Mouse (Mus musculus) forebrain, embryonic 15.5 days (tissue): Measurements from ENCODE around the gene Dph2. TPM values are rescaled to one million over a fixed set of nuclear protein-coding genes. Genes with fewer than 3 reads are reported as not detected.
A peak's percentile ranks its signal among the peaks of the same experiment; 100 is the strongest.

Experiments
- ATAC-seq: fragments of 200-750 bp; cut with Nextera tagmentation; replicated peaks from 2 replicates; pipeline ENCODE4 v1.8.0; 2017; ENCODE audit warnings: mild to moderate bottlenecking, moderate TSS enrichment, moderate library complexity
- H3K27ac ChIP-seq: fragments of 300-500 bp; sonication (generic); replicated peaks from 2 replicates; pipeline ENCODE4 v1.5.1; 2015; ENCODE audit warnings: mild to moderate bottlenecking, inconsistent platforms
- H3K27me3 ChIP-seq: fragments of 300-500 bp; sonication (generic); 2 replicates; pipeline ENCODE4 v1.6.1; 2015; ENCODE audit warnings: inconsistent platforms
- H3K36me3 ChIP-seq: fragments of 300-500 bp; sonication (generic); 2 replicates; pipeline ENCODE4 v1.6.1; 2015; ENCODE audit warnings: mild to moderate bottlenecking, inconsistent platforms
- H3K4me1 ChIP-seq: fragments of 300-500 bp; sonication (generic); 2 replicates; pipeline ENCODE4 v1.6.1; 2015; ENCODE audit warnings: inconsistent platforms
- H3K4me2 ChIP-seq: fragments of 300-500 bp; sonication (generic); replicated peaks from 2 replicates; pipeline ENCODE4 v1.6.1; 2015; ENCODE audit warnings: mild to moderate bottlenecking, inconsistent platforms
- H3K4me3 ChIP-seq: fragments of 300-500 bp; sonication (generic); 2 replicates; pipeline ENCODE4 v1.5.1; 2015; ENCODE audit warnings: mild to moderate bottlenecking, inconsistent platforms
- H3K9ac ChIP-seq: fragments of 300-500 bp; sonication (generic); replicated peaks from 2 replicates; pipeline ENCODE4 v1.6.1; 2015; ENCODE audit warnings: mild to moderate bottlenecking, inconsistent platforms
- H3K9me3 ChIP-seq: fragments of 300-500 bp; sonication (generic); 2 replicates; pipeline ENCODE4 v1.6.1; 2016; ENCODE audit warnings: inconsistent platforms
- WGBS: fragments of 180-500 bp; shearing (Covaris S2); methylation state at CpG from one replicate; pipeline ENCODE4 v1.1.7; 2015; ENCODE audit warnings: mixed read lengths; 5-methylcytosine and 5-hydroxymethylcytosine counted together
- polyA plus RNA-seq: library from polyadenylated mRNA; unstranded; fragments of >200 nt; fragmentation: Nextera tagmentation; extraction: Ambion mirVana; gene quantifications from 2 replicates; pipeline ENCODE4 v1.2.1, GENCODE M21; 2015

The Dph2 gene
- polyA plus RNA-seq, result 26.8 and 29.4 TPM in 2 replicates

GRCm38 (mm10) chr4:117891738-117892161, at the start of gene Dph2:
Gene Dph2 (minus strand): TSS chr4:117892032.
- H3K4me1 ChIP-seq, result peaks cover 20% of the 10 kb centered on the region
- no peaks in the 10 kb centered on the region for H3K27me3 ChIP-seq
- H3K9me3 ChIP-seq, result no peaks in the 10 kb centered on the region
- peak within 1 kb of the TSS; percentile 77 for H3K4me3 ChIP-seq
- H3K4me2 ChIP-seq, result peak within 1 kb of the TSS; percentile 92
- H3K9ac ChIP-seq, result peak within 1 kb of the TSS; percentile 51
- peak; percentile 89 for ATAC-seq
- WGBS, result 0% methylated on average over 21 of the region's 21 CpGs
- no peak within 1 kb of the TSS for H3K27ac ChIP-seq
- H3K36me3 ChIP-seq, result peaks cover 34% of the 10 kb centered on the region

GRCm38 (mm10) chr4:117936964-117937363, 45.1 kb upstream of the Dph2 start:
- Histone ChIP-seq H3K9me3 (no peaks in the 10 kb centered on the region), H3K4me2 (no peak overlapping the region), H3K4me1 (no peaks in the 10 kb centered on the region), H3K27ac (no peak overlapping the region), H3K36me3 (no peaks in the 10 kb centered on the region), H3K4me3 (no peak overlapping the region), H3K9ac (no peak overlapping the region), H3K27me3 (no peaks in the 10 kb centered on the region)
- 94% methylated on average over 5 of the region's 5 CpGs for WGBS
- ATAC-seq, result no peak

DNA sequence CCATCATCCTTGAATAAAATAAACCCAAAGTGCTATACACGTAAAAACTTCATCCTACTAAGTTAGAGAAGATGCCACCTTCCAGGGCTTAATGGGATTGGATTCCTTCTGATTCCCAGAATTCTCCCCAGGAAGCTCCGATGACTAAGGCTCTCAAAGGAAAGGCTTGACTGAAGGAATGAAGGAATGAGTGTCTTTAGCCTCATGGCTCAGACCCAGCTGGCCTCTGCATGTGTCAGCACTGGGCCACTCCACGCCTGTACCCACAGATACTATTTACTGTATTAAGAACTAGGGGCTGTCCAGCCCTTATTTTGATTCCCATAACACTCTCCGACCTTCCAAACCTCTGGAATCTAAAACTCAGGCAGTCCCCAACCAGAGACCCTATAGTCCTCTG, 42.2 kb upstream of the Dph2 start:
- ATAC-seq, result no peak
- Histone ChIP-seq H3K27ac (no peak overlapping the region), H3K9ac (no peak overlapping the region), H3K4me1 (peaks cover 7% of the 10 kb centered on the region), H3K4me2 (no peak overlapping the region), H3K27me3 (peaks cover 14% of the 10 kb centered on the region), H3K4me3 (no peak overlapping the region), H3K9me3 (no peaks in the 10 kb centered on the region), H3K36me3 (no peaks in the 10 kb centered on the region)
- WGBS, result 86% methylated on average over 4 of the region's 4 CpGs

DNA sequence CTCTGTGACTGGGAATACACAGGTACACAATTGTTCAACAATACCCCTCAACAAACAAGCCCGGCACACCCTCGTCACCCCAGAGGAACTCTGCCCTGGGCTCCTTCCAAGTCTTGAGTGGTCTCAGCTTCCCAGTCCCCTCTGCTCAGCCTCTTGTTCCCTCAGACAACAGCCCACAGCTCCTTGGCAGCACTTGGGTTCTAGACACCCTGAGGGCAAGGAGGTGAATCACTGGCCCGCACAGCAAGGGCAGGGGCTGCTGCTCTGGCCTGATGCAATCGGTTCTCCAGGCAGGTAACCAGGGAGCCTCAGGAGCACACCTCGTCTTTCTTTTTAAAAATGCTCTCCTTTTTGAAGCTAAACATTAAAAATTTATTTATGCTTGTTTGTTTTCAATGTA, 41.4 kb upstream of the Dph2 start:
- Histone ChIP-seq H3K4me1 (peaks cover 15% of the 10 kb centered on the region), H3K27me3 (peaks cover 22% of the 10 kb centered on the region), H3K4me2 (no peak overlapping the region), H3K9ac (no peak overlapping the region), H3K27ac (no peak overlapping the region), H3K9me3 (no peaks in the 10 kb centered on the region), H3K36me3 (no peaks in the 10 kb centered on the region), H3K4me3 (no peak overlapping the region)
- 88% methylated on average over 5 of the region's 5 CpGs for WGBS
- no peak for ATAC-seq

GRCm38 (mm10) chr4:117929391-117929881, 37.6 kb upstream of the Dph2 start, which contains the start of gene Artn:
Gene Artn (minus strand): TSS chr4:117929763.
- under 1% methylated on average over 33 of the region's 33 CpGs for WGBS
- H3K27ac ChIP-seq, result no peak within 1 kb of the TSS
- H3K4me1 ChIP-seq, result peaks cover 33% of the 10 kb centered on the region
- no peak for ATAC-seq
- H3K36me3 ChIP-seq, result no peaks in the 10 kb centered on the region
- peak within 1 kb of the TSS; percentile 6; the same call in 1 of the 2 replicates for H3K9ac ChIP-seq
- peak within 1 kb of the TSS; percentile 48 for H3K4me2 ChIP-seq
- peak within 1 kb of the TSS; percentile 20 for H3K4me3 ChIP-seq
- H3K9me3 ChIP-seq, result no peaks in the 10 kb centered on the region
- H3K27me3 ChIP-seq, result peaks cover 52% of the 10 kb centered on the region

GRCm38 (mm10) chr4:117928699-117929241, 36.9 kb upstream of the Dph2 start:
- 2% methylated on average over 13 of the region's 13 CpGs for WGBS
- Histone ChIP-seq H3K9ac (peak overlapping the region; percentile 6; the same call in 1 of the 2 replicates), H3K4me3 (peak overlapping the region; percentile 20), H3K4me1 (peaks cover 33% of the 10 kb centered on the region), H3K9me3 (no peaks in the 10 kb centered on the region), H3K27me3 (peaks cover 52% of the 10 kb centered on the region), H3K4me2 (peak overlapping the region; percentile 48), H3K36me3 (no peaks in the 10 kb centered on the region), H3K27ac (no peak overlapping the region)
- 0 out of 2 replicates have a peak, but pooled peaks have one; percentile 7 for ATAC-seq

- H3K9ac ChIP-seq, result no peak overlapping the region
- no peak overlapping the region for H3K4me2 ChIP-seq
- no peaks in the 10 kb centered on the region for H3K36me3 ChIP-seq
- H3K27me3 ChIP-seq, result peaks cover 52% of the 10 kb centered on the region
- WGBS, result 15% methylated on average over 6 of the region's 6 CpGs
- H3K9me3 ChIP-seq, result no peaks in the 10 kb centered on the region
- peak; percentile 47 for ATAC-seq
- H3K4me1 ChIP-seq, result peaks cover 33% of the 10 kb centered on the region
- no peak overlapping the region for H3K4me3 ChIP-seq
- no peak overlapping the region for H3K27ac ChIP-seq
Observed at GRCm38 (mm10) chr4:117928234-117928633, 36.4 kb upstream of the Dph2 start.

DNA sequence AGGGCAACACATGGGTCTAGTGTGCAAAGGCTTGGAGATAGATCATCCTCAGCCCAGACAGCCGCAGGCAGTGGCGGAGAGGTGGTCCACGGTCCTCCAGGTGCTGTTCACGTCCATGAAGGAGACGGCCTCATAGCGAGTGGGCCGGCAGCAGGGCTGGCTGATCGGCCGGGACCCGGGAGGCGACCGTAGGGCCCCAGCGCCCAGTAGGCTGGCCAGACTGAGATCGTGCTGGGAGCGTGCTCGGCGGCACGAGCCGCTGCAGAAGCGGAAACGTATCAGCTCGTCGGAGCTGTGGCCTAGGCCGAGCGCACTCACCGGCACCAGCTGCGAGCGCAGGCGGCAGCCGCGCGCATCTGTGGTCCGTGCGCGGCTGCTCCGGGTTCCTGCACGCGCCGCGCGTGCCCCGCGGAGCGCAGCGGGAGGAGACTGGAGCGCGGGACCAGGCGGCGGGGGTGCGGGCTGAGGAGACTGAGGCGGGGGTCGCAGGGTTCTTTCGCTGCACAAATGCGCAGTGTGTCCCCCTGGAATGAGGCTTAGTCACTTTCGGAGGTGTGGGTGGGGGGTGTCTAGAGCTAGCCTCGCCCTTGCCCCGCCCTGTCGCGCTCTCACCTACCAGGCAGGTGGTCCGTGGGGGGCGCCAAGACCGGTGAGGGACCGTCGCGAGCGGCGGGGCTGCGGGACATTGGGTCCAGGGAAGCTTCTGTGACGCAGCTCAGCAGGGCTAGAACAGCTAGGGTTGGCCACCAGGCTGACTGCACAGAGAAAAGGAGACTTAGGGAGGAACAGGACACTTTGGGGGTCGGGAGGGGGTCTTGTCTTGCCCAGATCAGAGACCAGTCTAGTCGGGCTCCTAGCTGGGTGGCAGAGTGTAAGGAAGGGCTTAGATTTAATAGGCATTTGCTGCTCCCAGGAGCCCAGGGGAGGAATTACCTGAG, 35.0 kb upstream of the Dph2 start:
- Histone ChIP-seq H3K4me2 (peak overlapping the region; percentile 88), H3K4me1 (peaks cover 33% of the 10 kb centered on the region), H3K36me3 (no peaks in the 10 kb centered on the region), H3K9ac (peak overlapping the region; percentile 58), H3K9me3 (no peaks in the 10 kb centered on the region), H3K4me3 (peak overlapping the region; percentile 48), H3K27ac (no peak overlapping the region), H3K27me3 (peaks cover 52% of the 10 kb centered on the region)
- peak; percentile 67 for ATAC-seq
- WGBS, result under 1% methylated on average over 70 of the region's 71 CpGs

GRCm38 (mm10) chr4:117924916-117925315, 33.1 kb upstream of the Dph2 start:
- H3K27ac ChIP-seq, result no peak overlapping the region
- H3K4me1 ChIP-seq, result peaks cover 33% of the 10 kb centered on the region
- H3K4me2 ChIP-seq, result no peak overlapping the region
- H3K9ac ChIP-seq, result no peak overlapping the region
- H3K9me3 ChIP-seq, result no peaks in the 10 kb centered on the region
- H3K4me3 ChIP-seq, result no peak overlapping the region
- no peaks in the 10 kb centered on the region for H3K36me3 ChIP-seq
- peaks cover 46% of the 10 kb centered on the region for H3K27me3 ChIP-seq
- ATAC-seq, result no peak
- 76% methylated on average over 4 of the region's 6 CpGs for WGBS

GRCm38 (mm10) chr4:117923450-117923849, 31.6 kb upstream of the Dph2 start:
- Histone ChIP-seq H3K9ac (no peak overlapping the region), H3K4me2 (no peak overlapping the region), H3K27ac (no peak overlapping the region), H3K9me3 (no peaks in the 10 kb centered on the region), H3K4me1 (peaks cover 19% of the 10 kb centered on the region), H3K36me3 (no peaks in the 10 kb centered on the region), H3K27me3 (peaks cover 32% of the 10 kb centered on the region), H3K4me3 (no peak overlapping the region)
- no peak for ATAC-seq
- 40% methylated on average over 2 of the region's 2 CpGs for WGBS

- no peak overlapping the region for H3K9ac ChIP-seq
- ATAC-seq, result no peak
- H3K36me3 ChIP-seq, result no peaks in the 10 kb centered on the region
Observed at GRCm38 (mm10) chr4:117921358-117921757, 29.5 kb upstream of the Dph2 start.

DNA sequence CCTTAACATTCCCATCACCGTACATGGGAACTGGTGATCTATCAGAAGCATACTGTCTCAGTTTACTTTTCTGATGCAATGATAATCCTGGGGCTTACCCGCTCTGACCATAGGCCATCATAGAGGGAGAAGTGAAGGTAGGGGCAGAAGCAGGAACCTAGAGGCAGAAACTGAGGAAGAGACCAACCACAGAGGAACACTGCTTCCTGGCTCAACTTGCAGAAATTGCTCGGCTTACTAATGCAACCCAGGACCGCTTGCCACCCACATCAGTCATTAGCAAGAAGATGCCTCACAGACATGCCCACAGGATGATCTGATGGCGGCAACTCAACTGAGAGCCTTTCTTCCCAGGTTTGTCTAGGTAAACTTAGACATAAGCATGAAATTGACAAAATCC, 26.9 kb upstream of the Dph2 start:
- no peak overlapping the region for H3K4me3 ChIP-seq
- no peaks in the 10 kb centered on the region for H3K27me3 ChIP-seq
- H3K27ac ChIP-seq, result no peak overlapping the region
- 91% methylated on average over 5 of the region's 5 CpGs for WGBS
- no peak overlapping the region for H3K4me2 ChIP-seq
- H3K9me3 ChIP-seq, result no peaks in the 10 kb centered on the region
- no peak for ATAC-seq
- H3K4me1 ChIP-seq, result peaks cover 15% of the 10 kb centered on the region
- H3K9ac ChIP-seq, result no peak overlapping the region
- H3K36me3 ChIP-seq, result no peaks in the 10 kb centered on the region

More at GRCm38 (mm10) chr4:117921358-117921757, 29.5 kb upstream of the Dph2 start:
- peaks cover 14% of the 10 kb centered on the region; the same call in 1 of the 2 replicates for H3K27me3 ChIP-seq
- 94% methylated on average over 2 of the region's 2 CpGs for WGBS
- H3K27ac ChIP-seq, result no peak overlapping the region
- H3K4me3 ChIP-seq, result no peak overlapping the region
- H3K9me3 ChIP-seq, result no peaks in the 10 kb centered on the region
- H3K4me1 ChIP-seq, result peaks cover 3% of the 10 kb centered on the region; the same call in 1 of the 2 replicates
- H3K4me2 ChIP-seq, result no peak overlapping the region
